Mouse (Mus musculus) forebrain, embryonic 14.5 days (tissue): Measurements from ENCODE around the gene Bnc2. TPM values are rescaled to one million over a fixed set of nuclear protein-coding genes. Genes with fewer than 3 reads are reported as not detected.

Experiments used
- polyA plus RNA-seq: library from polyadenylated mRNA; unstranded; fragments of >200 nt; fragmentation: Nextera tagmentation; extraction: Ambion mirVana; gene quantifications from 2 replicates; pipeline ENCODE4 v1.2.1, GENCODE M21; 2014

Gene Bnc2
- polyA plus RNA-seq, 1 experiment from 2014 or later: 2.0 TPM

Other genes with a start within 250 kb of the Bnc2 start
- gene Cntln, start 209.0 kb upstream of the Bnc2 start, polyA plus RNA-seq: 5.9 and 6.9 TPM in 2 replicates